Mouse (Mus musculus): ENCODE data around the gene Mcemp1.
A peak's percentile ranks its signal among the peaks of the same experiment; 100 is the strongest.

The Mcemp1 gene

DNA sequence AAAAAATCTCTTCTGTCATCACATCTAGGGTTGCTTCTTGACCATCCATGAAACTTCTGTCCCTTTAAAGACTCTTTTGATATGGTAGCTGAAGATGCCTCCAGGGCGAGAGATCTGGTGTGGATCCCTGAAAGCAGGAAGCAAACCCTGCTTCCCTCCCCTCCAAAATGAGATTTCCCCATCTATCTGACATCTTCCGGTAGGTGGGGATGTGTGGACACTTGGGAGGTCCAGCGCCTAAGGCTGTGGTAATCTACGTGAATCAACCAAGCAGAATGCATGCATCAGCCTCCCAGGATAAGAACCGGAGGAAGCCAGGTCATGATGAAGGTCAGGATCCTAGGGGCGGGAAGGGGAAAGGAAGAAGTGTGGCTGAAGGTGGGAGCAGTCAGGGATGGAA, at the start of gene Mcemp1:
Gene Mcemp1, plus strand, starts transcription at position 248 of the 400 bp plus-strand sequence.
- no peak for DNase-seq

DNA sequence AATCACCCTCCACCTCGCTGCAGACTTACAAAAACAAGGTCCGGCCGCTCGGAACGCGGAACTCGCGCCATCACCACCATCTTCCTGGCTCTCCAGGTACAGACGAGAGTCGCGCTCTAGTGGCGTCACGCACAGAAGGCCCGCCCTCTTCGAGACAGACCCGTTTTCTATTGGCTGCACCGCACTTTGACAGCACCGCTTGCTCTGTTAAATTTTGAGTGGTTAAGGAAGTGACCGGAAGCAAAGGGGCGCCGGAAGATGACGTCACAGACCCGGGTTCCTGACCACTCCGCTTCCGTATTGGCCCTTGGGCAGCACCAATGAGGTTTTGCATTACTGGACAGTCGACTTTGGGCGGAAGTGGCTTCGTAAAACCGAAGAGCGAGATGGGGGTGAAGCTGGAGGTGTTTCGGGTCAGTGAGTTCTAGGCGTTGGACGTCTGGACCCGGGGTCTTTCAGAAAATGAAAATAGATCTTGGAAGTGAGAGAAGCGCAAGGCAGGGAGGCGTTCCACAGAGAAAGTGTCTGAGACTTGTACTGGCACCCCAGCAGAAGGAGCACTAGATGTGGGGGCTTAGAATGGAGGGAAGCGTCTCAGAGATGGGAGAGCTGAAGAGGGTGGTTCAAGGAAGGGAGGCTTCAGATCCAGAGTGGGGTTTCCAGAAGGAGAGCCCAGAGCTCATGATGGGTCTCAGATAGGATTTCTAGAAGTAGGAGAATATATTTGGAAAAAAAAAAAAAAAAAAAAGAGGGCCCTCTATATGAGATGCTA, 44.2 kb upstream of the Mcemp1 start, which contains the start of the genes Xab2 and Pet100:
Gene Xab2, minus strand, starts transcription at position 118 of the 772 bp plus-strand sequence.
Gene Pet100, plus strand, starts transcription at position 350 of the 772 bp plus-strand sequence.
- DNase-seq = peak; percentile 100

DNA sequence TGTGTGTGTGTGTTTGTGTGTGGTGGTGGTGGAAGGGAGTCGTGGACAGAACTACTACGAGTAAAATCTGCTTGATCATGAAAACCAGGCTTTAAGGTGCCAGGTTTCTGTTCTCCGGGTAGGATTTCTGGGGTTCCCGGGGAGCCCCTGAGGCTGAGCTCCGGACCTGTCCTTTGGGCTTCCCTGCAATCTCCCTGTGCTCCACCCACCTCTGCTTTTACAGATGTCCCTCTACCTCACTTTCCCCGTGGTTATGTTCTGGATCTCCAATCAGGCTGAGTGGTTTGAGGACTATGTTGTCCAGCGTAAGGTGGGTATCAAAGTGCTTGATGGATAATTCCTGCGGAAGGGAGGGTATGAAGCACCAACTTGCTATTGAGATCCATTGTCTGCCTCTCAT, 43.4 kb upstream of the Mcemp1 start:
- no peak for DNase-seq

DNA sequence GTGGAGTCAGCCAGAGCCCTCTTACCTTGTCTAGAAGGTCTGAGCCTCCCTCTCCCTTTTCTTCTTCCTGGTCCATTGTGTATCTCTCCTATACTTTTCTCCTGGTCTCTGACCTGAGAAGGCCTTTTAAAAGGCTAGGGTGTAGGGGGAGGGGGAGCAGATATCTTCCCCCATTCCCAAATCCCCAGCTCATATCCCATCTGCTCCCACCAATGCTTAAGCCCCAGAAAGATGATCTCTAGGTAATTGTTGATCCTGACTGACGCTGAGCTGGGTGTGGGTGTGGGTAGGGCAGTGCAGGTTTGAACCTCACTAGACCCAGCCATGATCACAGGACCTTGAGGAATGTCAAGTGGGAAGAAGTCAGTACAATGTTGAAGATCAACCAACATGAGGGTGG, 40.1 kb upstream of the Mcemp1 start, which contains the start of gene Pcp2:
Gene Pcp2, minus strand, starts transcription at position 101 of the 400 bp plus-strand sequence.
- DNase-seq = peak; percentile 25

DNA sequence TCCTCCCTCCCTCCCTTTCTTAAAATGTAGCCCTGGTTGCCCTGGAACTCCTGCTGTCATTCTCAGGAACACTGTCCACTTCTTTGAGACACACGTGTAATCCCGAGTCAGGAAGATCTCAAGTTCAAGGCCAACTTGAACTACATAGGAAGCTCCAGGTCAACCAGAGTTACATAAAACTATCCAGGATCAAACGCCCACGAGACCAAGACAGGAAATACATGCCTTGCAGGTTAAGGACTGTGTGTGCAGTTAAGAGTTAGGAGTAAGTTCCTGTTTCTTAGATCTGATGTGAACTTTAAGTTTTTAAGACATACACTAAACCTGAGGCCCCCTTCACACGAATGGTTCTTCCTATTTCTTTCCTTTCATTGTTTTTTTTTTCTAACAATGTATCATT, 38.6 kb upstream of the Mcemp1 start:
- DNase-seq = no peak

DNA sequence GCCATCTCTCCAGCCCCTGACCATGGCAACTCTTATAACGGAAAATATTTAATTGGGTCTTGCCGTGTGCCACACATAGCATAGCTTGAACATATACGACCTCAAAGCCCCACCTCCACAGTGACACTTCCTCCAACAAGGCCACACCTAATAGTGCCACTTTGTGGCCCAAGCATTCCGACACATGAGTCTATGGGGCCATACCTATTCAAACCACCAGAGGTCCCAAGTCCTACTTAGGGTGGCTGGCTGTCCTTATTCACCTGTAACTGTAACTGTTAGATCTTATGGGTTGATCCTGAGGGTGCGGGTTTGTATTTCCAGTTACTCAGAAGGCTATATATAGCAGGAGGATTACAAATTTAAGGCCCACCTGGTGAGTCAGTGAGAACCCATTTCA, 37.5 kb upstream of the Mcemp1 start:
- peak; percentile 55 for DNase-seq

DNA sequence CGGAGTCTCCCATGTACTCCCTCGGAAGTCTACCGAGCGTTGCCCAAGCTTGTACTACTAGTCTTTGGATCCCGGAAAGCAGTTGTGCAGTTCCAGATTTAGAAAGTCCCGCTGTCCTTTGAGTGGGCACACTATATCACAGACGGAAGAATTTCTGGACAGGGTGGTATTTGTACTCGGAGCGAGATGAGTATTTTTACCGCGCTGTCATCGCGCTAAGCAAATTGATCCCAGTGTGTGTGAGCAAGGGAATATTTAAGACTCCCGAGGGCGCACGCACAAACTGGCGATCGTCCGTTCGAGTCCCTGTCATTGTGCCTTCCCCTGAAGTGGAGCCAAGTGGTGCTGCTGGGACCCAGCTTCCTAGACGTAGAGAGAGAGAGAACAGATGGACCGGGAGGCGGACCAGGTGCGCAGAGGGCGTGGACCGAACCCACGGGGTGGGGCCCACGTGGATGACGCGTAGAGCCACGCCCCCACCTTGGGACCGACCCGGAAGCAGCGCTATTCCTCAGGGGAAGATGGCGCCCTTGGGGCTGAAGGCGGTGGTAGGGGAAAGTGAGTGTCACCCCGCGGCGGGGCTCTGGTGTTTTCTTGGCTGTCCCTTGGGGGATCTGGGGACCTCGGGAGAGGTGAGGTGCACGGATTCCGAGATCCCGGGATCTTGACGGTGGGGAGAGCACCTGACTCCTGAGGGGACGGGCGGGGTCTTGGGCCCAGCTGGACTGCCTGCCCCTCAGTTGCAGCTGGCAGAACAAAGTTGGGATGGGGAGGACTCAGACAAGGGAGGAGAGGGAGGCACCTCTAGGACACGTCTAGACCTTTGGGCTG, 34.7 kb upstream of the Mcemp1 start, which contains the start of gene Stxbp2:
Gene Stxbp2, plus strand, starts transcription at position 309 of the 831 bp plus-strand sequence.
- peak; percentile 72 for DNase-seq

DNA sequence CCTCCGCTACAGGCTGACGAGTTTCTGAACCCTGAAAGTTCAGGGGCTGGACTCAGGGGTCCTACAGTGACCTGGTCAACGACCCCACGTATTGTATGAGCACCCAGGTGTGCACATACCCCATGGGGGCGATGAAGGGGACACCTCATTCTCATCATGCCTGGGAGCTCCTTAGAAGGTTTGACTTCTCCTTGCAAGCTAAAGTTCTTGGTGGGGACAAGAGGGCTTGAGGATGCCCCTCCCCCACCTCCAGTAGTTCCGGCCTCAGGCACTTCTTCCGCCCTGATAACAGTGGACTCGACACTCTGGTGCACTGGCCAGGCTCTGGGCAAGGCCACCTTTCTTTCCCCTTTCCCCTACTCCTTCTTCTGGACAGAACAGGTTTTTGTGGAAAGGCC, 34.1 kb upstream of the Mcemp1 start:
- DNase-seq = peak; percentile 28

DNA sequence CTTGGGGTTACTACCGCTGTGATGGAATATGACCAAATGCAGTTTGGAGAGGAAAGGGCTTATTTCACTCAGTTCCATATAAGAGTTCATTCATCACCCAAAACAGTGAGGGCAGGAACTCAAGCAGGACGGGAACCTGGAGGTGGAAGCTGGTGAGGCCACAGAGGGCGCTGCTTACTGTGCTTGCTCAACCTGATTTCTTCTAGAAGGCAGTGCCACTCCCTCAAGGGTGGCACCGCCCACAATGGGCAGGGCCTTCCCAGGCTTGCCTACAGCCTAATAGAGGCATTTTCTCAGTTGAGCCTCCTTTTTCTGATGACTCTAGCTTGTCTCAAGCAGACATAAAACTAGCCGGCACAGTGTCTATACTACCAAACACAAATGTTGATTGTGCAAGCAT, 19.8 kb upstream of the Mcemp1 start:
- peak; percentile 39 for DNase-seq

DNA sequence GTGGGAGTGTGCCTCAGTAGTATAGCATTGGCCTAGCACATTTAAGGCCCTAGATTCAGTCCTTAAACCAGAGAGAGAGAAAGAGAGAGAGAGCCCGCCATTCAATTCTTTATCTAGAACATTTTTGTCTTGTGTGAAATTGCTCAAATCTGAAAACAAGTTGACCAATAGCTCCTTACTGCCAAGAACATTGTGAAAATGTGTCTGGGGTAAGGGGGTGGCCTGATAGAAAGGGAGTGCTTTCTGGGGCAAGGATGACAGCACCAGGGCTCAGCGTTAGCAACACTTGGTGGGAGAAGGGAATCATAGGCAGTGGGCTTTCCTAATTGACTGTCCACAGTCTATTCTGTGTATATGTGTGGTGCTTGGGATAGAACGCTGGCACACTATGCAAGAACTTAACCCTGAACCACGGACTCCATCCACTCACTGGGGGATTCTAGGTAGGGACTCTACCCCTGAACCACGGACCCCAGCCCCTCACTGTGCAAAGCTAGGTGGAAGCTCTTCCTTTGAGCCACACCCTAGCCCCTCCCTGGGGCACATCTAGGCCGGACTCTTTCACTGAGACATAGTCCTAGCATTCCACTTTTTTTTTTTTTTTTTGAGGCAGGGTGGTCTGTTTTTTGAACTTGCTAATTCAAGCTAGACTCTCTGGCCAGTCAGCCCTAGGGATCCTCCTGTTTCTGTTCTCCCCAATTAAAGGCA, 18.6 kb upstream of the Mcemp1 start:
- DNase-seq = no peak

DNA sequence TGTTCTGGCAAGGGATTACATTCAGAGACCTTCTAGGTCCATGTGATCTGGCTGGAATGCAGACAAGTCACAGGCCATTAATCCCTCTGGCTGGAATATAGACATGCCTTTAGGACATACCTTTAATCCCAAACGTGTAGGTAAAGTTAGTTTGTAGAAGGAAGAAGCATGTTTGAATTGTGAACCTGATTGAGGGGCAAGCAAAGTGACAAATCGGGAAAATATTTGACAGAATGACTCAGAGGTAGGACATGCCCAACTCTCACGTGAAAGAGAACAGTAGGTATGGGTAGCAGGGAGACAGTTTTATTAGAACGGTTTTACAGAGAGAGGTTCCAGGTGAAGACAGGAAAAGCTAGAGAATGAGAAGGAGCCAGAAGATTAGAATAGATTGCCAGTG, 18.0 kb upstream of the Mcemp1 start:
- DNase-seq = no peak

DNA sequence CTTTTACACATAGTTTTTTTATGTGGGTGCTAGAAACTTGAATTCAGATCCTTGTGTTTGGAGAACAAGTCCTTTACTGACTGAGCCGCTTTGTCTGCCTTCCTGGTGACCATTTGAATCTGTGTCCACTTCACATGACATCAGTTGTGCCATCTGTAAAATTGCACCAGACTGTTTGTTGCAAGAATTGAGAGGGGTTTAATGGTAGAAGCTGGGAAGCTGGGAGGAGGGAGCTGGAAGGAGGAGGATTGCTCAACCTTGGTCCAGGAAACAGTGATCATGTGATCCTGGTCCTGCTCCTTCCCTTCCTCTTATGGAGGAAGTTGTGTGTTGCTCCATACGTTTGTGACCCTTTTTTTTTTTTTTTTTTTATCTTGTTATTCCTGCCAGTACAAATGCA, 17.3 kb upstream of the Mcemp1 start:
- DNase-seq = no peak

DNA sequence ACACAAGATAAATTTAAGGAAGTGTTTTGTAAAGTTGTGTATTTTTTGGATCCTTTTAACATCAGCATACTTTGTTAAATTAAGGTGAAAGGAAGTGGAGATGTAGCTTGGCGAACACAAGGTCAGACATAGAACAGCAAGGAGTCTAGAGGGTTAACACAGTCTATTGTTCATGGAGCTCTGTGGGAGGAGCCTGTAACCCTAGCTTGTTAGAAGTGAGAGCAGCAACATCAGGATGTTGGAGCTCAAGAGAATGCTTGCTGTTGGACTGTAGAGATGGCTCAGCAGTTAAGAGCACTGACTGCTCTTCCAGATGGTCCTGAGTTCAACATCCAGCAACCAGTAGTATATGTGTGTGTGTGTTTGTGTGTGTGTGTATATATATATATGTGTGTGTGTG, 16.6 kb upstream of the Mcemp1 start:
- peak; percentile 32 for DNase-seq

DNA sequence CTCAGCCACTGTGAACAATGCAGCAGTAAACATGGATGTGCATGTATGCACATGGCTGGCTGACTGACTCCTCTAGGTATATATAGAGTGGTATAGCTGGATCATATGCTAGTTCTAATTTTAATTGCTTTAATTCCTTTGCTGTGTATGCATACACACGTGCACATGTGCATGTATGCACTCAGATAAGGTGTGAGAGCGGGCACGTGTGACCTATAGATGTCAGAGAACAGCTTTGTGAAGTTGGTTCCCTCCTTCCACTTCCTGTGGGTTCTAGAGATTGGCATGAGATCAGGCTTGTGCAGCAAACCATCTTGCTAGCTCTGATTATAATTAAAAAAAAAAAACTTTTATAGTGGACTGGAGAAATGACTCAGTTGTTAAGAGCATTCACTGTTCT, 12.7 kb upstream of the Mcemp1 start:
- no peak for DNase-seq

DNA sequence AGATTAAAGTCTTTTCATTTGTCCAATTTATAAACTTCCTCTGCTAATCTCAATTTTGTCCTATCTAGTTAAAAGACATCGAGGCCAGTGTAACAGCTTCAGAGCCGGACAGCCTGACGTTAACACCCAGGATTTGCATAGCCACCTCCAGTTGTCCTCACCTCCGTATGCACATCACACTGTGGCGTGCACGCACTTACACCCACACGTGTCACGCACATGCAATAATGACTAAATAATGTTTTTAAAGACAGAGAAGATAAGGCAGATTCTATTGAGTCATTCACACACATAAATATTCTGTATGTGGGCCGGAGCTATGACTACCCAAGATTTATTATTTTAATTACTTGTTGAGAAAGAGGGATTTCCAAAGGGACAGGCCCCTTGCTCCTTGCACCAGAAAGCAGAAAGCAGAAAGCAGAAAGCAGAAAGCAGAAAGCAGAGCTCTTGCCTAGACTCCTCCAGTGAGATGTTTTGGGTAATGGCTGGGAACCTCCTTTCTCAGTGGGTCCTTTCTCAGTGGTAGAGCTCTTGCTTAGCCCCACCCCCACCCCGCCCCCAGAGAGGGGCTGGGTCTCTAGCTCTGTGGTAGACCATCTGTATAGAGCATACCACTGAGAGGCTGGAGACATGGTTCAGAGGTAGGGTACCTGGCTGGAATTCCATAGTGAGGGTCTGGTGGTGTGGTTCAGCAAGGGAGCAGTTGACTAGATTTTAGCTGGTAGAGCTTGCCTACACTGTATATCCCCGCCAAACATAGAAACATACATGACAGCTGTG, 10.6 kb upstream of the Mcemp1 start:
- DNase-seq = no peak

DNA sequence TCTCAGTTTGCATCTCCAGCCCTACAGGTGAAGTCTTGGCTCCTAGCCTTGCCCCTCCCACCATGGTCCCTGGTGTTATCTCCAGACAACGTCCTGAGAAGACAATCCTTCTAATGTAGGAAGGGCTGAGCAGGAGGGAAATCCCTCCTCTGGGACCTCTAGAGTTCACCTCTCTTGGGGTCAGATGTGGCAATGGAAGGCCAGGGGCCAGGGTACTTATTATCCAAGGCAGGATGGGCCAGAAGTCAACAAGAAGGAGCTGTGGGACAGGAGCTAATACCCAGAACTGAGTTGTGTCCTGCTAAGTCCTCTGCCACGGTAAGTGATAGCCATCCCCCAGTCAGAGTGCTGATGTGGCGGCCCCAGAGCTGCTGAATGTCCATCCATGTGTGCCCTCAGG, 10.0 kb upstream of the Mcemp1 start, which contains the start of gene Retn:
Gene Retn, plus strand, starts transcription at position 245 of the 400 bp plus-strand sequence.
- DNase-seq = no peak

DNA sequence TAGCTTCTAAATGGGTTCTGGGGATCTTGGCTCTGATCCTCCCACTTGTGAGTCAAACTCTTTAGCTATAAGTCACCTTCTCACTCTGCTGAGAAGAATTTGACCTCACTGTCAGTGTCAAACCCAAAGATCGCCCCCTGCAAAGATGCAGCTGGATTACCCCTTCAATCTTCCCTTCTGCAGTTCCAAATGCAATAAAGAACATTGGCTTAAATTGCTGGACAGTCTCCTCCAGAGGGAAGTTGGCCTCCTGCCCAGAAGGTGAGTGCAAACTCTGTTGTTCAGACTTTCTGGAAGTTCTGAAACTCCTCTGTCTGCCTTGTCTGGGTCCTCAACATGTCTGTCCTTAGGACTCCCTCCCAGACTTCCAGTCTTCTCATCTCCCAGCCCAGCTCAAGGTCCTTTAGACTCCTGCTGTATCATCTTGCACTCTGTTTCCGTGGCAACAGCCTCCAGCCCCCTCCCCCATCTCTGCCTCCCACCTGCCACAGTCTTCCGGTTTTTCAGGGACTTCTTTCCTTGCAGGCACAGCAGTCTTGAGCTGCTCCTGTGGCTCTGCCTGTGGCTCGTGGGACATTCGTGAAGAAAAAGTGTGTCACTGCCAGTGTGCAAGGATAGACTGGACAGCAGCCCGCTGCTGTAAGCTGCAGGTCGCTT, 8.7 kb upstream of the Mcemp1 start:
- DNase-seq = peak; percentile 43

DNA sequence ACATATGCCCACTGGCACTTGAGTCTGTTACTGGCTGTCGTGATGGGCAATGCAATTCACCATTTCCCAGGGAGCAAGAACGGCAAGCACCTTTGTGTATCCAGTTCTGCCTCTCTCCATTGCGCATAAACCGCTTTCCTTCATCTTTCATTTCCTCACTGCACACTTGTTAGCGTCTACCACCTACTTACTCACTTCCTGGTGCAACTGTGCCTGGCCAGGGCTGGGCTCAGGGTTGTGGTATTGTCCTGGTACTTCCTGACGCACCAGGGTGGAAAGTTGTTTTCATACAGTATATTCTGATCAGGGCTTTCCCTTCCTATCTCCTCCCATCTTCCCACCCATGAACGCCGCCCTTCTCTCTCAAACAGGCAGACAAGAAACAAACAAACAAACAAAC, 4.7 kb upstream of the Mcemp1 start:
- no peak for DNase-seq

DNA sequence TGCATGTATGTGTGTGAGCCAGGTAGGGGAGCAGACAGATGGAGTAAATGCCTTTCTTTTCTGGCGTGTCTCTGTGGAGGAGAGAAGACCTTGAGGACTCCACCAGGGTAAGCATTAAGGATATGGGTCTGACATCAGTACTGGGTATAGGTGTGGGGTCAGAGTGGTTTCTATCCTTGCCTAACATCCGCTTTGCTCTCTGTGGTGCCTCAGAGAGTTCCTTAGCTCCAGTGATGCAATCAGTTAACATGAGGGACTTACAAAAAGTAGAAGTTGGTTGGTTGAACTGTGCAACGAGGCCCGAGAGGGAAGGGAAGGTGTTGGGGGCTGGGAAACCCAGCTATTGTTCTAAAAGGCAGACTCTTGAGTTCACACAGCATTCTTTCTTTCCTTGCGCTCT, 1.1 kb upstream of the Mcemp1 start:
- no peak for DNase-seq

DNA sequence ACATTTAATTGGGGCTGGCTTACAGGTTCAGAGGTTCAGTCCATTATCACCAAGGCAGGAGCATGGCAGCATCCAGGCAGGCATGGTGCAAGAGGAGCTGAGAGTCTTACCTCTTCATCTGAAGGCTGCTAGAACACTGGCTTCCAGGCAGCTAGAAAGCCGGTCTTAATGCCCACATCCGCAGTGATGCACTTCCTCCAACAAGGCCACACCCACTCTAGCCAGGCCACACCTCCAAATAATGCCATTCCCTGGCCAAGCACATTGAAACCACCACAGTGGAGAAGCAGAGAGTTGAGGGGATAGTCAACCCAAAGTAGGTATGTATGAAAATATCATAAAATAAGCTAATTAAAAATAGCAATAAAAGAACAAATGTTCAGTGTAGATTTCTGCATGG, 4.8 kb downstream of the Mcemp1 start:
- DNase-seq = no peak

DNA sequence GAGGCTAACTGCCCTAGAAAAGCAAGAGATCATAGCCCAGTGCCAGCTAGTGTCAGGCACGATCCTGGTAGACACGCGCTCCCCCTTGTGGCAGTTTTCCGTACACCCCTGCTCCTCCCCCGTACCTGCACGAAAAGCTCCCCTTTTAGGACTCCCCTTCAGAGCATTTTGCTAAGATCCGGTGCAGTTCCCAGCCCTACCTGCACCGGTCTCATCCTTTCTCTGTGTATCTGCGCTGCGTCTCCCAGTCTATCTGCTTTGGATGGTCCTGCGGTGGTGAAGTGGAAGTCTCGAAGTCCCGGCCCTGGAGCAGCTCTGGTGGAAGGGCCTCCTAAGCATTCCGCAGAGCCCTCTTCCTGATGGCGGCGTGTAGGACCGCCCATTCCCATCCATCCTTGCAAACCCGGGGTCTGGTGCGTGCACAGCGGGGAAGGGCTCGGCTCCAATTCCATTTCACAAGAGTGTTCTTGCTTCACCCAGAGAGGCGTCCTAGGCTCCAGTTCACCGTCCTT, 6.5 kb downstream of the Mcemp1 start, which contains the start of gene Fcor:
Gene Fcor, minus strand, starts transcription at position 383 of the 512 bp plus-strand sequence.
- peak; percentile 88 for DNase-seq

Data from retina, postnatal 1 day (tissue).